Mouse (Mus musculus) G1E (cell line): ENCODE measurements around the gene Selenow.

Experiments
- CTCF ChIP-seq: IDR thresholded peaks from 2 replicates; pipeline ENCODE4 v1.5.1; 2012; ENCODE audit warnings: low read depth, low read length, inconsistent platforms, mixed read lengths
- GATA1 ChIP-seq: IDR thresholded peaks from 2 replicates; pipeline ENCODE4 v1.6.1; 2012; ENCODE audit warnings: borderline replicate concordance, low read length, inconsistent platforms, mixed read lengths
- GATA2 ChIP-seq: IDR thresholded peaks from 2 replicates; pipeline ENCODE4 v1.6.1; 2012; ENCODE audit warnings: low read depth, low read length, inconsistent platforms, borderline replicate concordance
- POLR2AphosphoS5 ChIP-seq: IDR thresholded peaks from 2 replicates; pipeline ENCODE4 v1.6.1; 2012; ENCODE audit warnings: low read depth, low read length, inconsistent platforms; ENCODE audit not compliant: insufficient replicate concordance

DNA sequence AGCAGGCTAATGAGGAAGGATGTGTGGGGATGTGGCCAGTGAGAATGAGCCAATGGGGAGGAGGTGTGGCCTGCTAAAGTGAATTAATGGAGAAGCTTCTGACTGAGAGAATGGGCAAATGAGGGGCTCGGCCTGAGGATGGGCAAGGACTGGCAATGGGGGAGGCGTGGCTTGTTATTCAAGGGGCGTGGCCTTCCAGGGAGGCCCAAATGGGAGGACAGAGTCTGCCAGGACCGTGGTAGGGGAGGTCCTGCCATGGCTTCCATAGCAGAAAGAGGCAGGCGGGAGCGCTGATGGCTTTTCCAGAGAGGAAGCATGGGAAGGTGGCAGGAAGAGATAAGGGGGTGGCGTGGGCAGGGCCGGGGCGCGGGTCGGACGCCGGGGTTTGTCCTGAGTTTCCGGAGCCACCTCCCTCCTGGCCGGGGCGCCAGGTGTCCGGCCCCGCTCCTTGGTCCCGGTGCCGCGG, 32.8 kb upstream of the Selenow start:
- TF ChIP-seq CTCF, result no peak
- TF ChIP-seq POLR2AphosphoS5, result no peak
- no peak for TF ChIP-seq GATA2
- TF ChIP-seq GATA1, result no peak
